Mouse (Mus musculus) adrenal gland, postnatal 36 days (tissue): ENCODE measurements around the gene Ctu2. TPM values are rescaled to one million over a fixed set of nuclear protein-coding genes. Genes with fewer than 3 reads are reported as not detected.
A peak's percentile ranks its signal among the peaks of the same experiment; 100 is the strongest.

ENCODE experiments used
- DNase-seq, 2 experiments: peaks; one replicate each; pipeline ENCODE4 v3.0.0; 2021; ENCODE audit warnings: mixed read lengths in 1 of 2
- total RNA-seq, 2 experiments: library from RNA; stranded (reverse); gene quantifications; 2 replicates each; pipeline ENCODE4 v1.2.3; 2021

Gene Ctu2
- total RNA-seq, 2 experiments from 2014 or later = 20.0 to 29.1 TPM

DNA sequence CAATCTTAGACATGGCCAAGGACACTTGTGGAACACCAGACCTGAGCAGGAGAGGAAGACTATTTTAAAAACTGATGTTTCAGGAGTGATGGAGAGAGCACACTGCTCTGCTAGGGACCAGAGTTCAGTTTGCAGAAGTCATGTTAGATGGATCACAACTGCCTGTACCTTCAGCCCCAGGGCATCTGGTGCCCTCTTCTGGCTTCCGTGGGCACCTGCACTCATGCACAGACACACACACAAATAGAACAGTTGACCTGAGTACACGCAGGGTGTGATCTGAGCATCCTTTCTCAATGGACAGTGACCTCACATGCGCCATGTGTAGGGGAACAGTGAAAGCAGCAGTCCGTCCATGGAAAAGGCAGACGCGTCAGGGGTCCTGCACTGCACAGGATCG is 7.9 kb downstream of the Ctu2 start:
- DNase-seq = no peak

DNA sequence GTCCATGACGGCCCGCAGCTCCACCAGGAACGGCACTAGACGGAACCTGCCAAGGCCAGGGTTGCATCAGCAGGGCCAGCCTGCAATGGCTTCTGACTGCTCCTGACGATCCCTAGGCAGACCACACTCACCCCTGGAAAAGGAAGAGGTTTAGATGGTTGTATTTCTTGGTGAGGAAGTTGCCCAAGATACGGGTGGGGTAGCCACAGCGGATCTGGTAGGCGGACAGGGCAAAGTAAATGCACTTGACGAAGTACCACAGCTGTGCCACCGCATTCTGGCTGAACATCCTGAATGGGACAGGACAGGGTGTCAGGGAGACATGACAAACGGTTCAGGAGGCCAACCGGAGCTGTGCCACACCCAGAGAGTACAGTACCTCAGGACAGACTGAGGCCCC is 8.9 kb downstream of the Ctu2 start:
- no peak for DNase-seq

DNA sequence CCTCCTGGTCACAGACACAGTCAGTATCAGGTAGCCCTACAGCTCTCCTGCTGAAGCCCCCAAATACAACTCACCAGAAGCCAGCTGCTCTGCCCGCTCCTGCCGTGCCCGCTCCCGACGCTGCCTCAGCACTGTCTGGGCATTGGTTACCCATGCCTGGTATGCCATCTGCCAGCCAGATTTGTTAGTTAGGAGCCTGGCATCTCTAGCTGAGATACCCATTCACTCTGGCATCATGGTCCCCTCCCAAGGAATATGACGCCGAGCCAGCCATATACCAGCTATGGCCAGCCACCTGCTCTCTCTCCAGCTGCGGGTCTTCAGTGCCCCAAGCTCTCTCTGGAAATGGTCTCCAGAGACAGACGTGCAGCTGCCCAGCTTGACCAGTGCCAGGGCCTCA is 12.4 kb downstream of the Ctu2 start:
- DNase-seq = no peak

DNA sequence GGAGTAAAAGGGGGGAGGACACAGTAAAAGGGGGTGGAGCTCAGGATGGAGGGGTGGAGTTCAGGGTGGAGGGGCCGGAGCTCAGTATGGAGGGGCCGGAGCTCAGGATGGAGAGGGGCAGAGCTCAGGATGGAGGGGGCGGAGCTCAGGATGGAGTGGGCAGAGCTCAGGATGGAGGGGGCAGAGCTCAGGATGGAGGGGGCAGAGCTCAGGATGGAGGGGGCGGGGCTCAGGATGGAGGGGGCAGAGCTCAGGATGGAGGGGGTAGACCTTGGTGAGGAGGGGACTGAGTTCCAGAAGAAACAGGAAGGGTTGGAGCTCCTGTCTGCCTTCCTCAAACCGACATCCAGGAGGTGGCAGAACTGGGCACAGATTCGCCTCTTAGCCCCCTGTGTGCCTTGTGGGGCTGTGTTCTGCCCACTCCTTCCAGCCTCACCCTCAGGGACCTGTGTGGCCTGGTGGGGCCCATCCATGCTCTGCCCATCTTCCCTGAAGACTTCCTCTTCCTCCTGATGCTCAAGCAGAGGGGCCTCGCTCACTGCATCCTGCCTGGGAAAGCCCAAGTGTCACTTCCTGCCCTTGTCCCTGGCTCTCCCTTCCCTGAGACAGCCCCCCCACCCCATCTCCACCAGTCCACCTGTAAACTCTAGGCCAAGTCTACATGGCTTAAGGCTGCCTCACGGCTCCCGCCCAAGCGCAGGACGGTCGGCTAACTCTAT is 21.2 kb downstream of the Ctu2 start:
- DNase-seq = peak; percentile 34 to 62

DNA sequence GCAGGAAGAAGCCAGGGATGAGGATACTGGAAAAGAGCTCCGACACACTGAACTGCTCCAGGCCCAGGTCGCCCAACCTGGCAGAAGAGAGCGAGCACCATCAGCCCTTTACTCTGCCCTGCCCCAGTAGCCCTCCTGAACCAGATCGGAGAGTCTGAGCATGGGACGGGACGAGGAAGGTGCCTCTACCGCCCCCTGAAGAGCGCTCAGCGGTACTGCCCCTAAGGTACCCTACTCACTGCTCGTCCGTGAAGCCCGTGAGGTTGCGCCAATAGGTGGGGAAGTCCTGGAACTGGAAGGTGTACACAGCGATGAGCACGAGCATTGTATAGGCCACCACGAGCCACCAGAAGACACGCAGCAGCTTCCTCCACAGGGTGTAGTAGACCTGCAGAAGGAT is 22.0 kb downstream of the Ctu2 start:
- no peak for DNase-seq

DNA sequence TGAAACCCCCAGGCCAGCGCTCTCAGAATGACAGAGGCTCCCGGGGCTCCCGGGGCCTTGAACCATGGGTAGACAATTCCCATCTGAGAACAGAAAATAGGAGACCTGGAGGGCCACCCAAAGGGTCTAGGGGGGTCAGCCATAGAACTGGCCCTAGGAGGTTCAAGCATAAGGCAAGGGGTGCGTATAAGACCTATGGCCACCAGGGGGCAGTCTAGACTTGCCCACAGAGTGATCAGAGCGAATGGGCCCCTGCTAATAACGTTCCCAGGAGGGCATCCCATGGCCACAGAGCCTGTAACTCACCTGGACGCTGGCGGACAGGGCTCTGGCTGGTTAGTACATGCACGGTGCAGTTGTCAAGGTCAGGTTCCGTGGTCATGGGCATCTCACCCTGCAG is 24.9 kb downstream of the Ctu2 start:
- peak; percentile 79 to 86 for DNase-seq

DNA sequence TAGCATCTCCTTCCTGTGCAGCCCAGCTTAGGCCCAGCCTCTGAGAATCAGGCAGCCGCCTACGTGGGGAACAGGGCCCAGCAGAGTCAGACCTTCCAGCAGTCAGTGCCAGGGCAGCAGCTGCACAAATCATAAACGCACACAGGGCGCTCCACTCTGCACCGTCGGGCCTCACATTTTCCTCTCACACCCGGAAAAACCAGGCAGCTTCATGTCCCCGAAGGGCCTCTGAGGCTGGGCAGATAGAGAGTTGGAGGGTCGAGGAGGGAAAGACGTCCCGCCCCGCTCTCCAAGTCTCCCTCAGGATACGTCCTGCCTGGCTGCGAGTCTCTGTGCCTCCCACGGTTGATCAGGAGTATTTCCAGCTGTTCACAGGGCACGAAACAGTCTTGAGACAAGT is 35.6 kb downstream of the Ctu2 start:
- DNase-seq = no peak

DNA sequence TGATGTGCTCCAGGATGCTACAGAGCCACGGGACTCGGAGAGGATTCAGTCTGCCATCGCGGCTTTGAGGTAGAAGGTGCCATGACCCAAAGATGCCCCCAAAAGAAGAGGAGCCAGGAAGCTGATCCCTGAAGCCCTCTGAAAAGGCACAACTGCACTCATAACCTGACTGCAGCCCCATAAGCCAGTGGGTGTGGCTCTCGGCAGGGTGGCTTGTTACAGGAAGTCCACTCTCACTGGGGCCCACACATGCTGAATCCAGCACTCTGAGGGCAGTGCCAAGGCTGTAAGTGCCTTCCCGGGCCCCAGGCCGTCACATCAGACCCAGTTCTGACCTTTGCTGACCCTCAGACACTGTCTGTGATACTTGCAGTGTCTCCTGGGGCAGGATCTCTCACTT is 36.4 kb downstream of the Ctu2 start:
- DNase-seq = no peak

DNA sequence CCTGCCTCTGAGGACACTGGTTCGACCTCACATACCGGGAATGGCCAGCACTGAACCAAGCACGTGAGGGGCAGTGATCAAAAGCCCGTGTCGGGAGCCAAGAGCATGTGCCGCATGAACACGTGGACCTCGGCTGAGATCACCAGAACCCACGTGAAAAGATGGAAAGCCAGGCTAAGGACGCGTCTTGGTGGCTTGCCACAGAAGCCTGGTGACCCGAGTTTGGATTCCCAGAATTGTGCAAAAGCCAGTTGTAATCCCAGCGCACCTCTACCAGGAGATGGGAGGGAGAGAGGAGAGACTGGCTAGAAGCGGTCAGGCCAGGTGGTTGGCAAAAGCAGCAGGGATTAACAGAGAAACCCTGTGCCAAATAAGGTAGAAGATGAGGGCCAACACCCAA is 39.8 kb downstream of the Ctu2 start:
- no peak for DNase-seq

DNA sequence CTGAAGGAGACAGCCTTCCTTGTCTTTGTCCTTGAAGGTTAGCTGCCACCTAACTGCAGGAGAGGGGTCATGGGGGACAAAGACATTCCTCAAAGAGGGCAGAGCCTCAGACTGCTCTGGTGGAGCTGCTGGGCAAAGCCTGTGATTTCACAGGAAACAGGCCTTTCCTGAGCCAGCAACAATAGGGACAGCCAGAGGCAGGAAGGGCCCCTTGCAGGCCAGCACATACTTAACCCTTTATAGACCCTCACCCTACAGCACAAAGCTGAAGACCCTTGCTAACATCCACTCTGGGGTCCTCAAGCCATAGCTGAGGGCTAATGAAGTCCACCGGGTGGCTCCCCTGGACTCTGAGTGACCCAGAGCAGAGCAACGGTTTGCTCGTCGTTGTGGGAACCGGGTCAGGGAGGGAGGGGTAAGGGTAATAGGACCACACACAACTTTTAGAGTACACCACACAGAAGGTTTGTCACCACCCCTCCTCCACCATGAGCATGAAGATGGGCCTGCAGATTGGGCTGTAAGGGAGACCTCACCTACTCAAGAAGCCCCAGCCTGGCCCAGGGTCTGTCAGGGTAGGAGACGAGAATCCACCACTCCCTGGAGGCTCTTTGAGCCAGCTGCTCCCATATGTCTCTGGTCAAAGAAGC is 41.7 kb downstream of the Ctu2 start:
- DNase-seq = peak in 1 of 2 experiments; percentile 25

DNA sequence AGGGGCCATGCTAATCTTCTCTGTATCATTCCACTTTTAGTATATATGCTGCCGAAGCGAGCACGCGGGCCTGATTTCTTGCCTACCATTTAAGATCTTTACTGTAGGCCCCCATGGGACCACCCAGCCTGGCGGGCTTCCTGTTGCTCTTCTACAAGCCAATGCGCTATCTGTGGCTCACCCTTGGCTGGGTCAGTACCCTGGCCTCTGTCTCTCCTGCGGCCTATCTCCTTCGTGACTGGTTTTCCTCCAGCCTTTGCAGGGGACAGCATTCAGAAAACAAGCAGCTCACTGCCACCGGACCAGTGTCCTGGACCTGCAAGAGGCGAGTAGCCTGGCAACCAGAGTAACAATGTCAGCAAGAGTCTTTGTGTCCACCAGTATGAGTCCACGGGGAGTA is 44.7 kb downstream of the Ctu2 start:
- DNase-seq = no peak

DNA sequence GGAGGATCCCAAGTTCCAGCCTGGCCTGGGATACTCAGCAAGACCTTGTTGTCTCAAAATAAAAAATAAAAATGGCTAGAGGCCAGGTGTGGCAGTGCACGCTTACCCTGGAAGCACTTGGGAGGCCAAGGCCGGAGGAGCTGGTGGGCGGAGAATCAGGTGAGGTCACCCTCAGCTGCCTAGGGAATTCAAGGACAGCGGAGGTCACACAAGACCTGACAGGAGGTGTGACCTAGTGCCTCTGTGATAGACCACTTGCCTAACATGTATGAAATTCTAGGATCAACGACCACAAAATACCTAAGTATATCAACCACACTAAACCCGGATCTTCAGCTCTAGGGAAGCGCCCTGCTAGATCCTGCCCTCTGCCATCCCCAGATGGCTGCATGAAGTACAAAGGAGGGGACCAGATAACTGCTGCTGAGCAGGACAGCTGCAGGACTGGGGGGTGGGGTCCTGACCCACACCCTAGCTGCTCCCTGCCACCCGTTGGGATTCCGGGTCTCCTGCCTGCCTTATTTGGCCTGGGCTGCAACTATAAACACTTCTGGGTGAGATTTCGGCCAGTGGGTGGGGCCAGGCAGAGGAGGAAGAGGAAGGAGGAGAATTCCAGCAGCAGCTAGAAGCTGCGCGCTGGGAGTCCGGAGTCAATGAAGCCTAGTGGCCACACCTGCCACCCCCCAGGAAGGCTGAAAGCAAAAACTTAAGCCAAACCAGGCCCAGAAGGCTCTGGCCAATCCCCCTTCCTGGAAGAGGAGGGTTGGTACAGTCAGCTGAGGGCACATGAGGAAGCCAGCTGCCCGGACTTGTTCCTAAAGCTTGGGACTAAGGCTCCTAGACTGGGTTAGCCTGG is 47.1 kb downstream of the Ctu2 start:
- peak; percentile 46 to 74 for DNase-seq

DNA sequence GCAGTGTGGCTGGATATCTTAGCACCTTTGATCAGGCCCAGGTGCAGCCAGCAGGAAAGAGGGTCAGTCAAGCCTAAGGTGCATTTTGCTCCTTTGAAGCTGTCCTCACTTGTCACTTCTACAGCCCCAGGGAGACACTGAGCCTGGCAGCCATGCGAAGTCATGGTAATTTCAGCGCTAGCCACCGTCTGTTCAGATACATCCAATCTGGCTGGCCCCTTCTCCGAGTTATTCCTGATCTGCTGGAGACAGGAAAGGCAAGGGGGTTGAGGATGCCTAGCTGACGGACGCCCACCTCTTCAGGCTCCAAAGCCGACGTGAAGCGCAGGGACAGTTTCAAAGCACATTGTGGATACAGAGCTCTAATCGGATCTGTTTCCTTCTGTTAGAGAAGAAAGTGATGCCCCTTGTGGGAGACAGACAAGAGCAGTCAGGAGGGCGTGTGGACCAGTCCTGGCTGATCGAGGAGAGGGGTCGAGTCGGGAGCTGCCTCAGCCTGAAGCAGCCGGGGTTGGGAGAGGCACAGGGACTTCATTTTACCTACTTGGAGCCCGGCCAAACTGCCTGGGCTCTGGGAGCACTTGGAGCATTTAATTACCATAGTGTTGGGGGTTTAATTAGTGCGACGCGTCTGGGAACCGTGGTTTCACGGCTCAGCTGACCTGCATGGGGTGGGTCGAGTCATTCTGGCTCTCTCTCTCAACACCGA is 47.9 kb downstream of the Ctu2 start:
- DNase-seq = no peak

DNA sequence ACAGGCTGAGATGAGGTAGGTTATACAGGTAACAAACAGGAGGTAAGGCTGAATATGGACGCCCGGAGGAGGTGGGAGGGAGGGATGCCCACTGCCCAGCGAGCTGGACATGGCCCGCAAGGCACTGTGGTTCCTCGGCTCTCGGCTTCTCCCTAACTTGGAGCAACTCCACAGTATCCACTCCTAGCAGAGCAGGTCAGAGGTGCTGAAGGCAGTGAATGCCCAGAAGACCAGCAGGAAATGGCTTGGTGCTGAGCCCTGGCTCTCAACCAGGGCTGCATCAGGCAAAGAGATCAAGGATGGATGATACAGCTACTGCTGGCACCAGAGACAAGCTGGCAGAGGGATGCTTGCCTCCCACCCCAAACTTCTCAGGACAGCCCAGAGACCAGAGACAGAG is 48.6 kb downstream of the Ctu2 start:
- DNase-seq = no peak

DNA sequence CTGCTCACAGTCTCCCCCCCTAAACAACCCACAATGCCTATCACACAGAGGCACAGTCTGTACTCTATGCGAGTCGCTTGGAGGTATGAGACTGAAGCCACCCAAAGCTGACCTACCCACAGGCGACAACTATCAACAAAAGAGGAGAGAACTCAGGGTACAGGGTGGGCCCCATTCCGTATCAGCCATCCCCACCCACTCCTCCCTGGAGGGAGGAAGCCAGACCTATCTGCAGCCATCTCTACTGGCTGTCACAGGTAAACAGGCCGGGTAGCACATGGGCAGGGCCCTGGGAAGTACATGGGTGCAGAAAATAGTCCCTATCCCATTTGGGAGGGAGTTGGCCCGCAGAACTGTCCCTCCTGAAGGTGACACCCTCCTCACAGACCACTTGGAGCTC is 49.1 kb downstream of the Ctu2 start:
- DNase-seq = no peak

DNA sequence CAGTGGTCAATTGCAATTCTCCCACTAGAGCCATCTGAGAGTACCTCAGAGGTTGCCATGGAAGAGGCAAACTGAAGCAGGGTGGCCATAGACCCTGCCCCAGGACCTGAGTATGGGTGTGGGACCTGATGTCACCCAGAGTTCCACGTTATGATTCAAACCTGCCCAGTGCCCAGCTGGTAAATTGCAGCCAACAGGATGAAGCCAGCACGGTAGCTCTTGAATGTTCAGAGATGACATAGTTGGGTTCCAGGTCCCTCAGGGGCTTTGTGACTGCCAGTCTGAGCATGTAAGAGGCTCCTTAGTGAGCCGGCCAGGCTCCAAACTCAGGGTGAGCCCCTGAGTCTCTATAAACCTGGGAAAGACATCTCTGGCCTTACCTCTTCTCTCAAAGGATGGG is 50.1 kb downstream of the Ctu2 start:
- no peak for DNase-seq

DNA sequence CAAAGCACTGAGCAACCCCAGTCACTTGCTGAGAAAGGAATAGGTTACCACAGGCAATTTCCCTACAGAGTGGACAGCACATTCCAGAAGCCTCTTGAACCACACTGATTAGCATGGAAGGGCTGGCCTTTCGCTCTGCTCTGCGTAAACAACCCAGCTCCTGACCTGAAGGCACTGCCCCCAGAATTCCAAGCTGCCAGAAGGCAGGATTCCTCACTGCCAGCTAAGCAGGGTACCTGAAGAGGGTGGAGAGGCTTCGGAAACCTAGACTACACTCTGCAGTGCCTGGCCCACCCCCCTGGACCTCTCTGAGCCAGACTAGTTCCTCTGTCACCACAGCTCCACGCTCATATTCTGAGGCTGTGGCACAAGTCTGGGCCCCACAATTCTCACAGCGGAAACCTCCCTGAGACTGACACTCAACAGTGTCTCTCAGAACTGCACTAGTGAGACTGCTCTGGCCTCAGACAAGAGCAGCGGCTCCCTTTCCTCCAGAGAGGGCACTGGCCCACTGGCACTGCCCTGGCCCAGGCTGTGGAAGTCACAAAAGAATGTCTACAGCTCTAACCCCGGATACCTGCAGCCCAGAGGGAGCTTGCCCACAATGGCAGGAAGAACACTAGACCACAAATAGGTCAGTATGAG is 50.7 kb downstream of the Ctu2 start:
- no peak for DNase-seq

DNA sequence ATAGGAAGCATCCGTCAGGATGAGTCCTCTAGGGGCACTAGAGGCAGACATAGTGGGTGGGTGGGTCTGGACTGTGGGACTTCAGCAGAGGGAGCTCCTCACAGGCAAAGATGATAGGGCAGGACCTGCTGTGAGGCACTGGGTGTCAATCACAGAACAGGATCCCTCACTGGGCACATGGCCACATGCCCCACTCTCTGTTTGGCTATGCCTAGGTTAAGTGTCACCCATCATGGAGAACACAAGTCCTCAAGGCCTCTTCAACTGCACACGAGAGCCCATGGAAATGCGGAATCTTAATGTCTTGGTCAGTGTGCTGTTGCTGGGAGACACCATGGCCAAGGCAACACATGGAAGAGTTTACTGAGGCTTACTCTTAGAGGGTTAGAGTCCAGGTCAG is 52.0 kb downstream of the Ctu2 start:
- DNase-seq = no peak

DNA sequence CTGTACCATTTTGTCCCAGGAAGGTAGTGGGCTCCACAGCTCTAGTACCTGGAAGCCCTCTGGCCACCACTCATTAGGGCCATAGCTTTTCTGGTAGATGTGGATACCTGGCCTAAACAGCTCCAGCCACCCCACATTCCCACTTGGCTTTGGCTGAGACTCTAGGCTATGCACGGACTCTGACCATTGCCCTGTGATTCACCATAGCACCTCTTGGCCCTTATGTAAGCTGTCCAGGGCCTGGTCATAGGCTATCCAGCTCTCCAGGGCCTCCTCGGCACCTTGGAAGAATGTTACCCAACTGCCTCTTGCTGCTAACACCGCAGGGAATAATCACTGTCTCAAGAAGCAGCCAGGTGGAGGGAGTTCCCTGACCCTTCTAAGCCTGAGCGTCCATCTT is 53.2 kb downstream of the Ctu2 start:
- no peak for DNase-seq

DNA sequence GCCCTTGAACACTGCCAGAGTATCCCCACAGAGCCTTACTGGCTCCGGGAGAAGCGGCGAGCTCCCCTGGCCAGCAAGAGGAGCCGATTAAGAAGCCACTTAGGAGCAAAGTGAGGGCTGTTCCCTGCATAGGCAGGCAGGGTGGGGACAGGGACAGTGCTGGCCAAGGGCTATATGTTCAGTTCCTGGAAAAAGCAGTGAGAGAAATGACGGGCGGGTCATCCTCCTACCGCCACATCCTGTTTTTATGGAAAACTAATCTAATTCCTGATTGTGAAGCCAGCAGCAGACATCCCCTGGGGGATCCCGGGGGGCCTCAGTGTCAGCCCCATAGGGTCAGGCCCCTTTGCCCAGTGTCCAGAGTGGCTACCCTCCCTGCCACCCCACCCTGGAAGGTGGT is 55.4 kb downstream of the Ctu2 start:
- no peak for DNase-seq
